Mouse (Mus musculus): ENCODE results near the gene Pex7.
"Not testable (repeated sequence)": the region's sequence is repeated elsewhere in the genome, so short reads cannot be mapped to it uniquely, and the experiment has no call there.

The Pex7 gene

DNA sequence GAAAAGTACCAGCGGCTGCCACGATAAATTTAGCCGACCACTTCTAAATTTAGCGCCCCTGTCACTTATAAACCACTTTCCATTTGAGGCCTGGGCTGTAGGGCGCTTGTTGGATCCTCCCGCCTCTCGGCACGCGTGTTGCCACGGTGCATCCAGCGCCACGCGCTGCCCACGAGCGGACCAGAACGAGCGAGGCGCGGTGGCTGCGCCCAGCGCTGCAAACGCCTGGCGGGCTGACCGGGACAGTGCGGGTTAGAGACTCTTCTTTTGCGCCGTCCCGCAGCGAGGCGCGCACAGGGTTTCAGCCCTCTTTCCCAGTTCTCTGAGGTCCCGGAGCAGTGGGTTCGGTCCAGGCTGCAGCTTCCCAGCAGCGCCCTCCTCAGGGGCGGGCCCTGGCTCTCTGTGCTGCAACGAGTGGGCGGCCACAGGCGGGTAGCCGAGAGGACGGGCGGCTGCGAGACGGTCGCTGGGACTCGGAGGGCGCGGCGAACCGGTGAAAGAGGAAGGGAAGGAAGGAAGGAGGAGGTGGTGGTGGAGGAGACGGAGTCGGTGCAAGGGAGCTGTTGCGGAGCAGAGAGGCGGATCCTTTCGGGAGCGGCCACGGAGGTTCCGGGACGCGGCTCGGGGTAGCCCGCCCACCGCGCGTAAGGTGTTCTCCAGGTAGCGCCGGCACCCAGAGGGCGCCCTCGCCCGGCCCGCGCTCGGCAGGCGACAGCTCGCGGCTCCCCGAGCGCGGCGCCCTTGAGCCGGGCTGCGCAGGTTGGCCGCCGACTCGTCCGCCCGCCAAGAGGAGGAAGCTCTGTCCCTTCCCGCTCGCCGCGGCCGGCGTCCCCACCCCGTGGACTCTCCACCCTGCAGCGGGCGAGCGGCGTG lies 26.3 kb upstream of the Pex7 start:
- peak; percentile 91 for DNase-seq

DNA sequence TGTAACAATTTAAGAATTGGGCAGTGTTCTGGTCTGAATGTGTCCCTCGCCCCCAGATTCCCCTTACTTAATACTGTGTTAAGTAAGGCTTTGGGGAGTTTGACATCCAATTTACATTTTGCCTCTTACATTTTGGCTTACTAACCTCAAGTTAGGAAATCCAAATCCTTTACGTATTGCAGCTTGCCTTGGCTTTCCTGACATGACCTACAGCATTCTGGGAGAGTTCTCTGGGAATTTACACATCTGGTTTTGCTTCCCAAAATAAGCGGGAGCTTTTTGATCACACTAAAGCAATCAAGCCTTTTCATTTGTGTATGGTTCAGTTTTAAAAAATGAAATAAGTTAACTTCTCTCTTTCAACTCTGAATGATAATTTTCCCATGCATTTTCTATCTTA lies 25.5 kb upstream of the Pex7 start:
- DNase-seq = no peak

DNA sequence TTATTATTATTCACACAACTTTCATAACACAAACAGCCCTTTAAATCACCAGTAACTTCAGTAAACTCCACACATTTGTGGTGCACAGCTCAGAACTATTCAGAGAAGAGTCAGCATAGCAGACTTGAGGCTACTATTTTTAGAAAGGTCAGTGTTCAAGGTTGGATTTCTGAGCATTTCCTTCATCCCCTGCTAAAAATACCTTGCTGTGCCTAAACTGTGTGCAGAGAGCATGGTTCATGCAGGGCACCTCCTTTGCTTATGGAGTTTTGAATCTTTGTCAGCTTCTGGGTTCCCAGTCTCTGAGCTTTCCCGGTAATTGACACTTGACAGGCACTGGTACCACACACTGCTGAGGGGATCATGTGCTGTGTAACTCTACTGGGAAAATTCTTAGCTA lies 20.7 kb upstream of the Pex7 start:
- DNase-seq = no peak

DNA sequence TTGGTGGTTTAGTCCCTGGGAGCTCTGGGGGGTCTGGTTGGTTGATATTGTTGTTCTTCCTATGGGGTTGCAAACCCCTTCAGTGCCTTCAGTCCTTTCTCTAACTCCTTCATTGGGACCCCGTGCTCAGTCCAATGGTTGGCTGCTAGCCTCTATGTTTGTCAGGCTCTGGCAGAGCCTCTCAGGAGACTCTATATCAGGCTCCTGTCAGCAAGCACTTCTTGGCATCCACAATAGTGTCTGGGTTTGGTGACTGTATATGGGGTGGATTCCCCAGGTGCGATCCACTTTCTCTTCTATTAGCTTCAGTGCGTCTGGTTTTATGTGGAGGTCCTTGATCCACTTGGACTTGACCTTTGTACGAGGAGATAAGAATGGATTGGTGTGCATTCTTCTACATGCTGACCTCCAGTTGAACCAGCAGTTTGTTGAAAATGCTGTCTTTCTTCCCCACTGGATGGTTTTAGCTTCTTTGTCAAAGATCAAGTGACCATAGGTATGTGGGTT lies 19.0 kb upstream of the Pex7 start:
- not testable (repeated sequence) for DNase-seq

DNA sequence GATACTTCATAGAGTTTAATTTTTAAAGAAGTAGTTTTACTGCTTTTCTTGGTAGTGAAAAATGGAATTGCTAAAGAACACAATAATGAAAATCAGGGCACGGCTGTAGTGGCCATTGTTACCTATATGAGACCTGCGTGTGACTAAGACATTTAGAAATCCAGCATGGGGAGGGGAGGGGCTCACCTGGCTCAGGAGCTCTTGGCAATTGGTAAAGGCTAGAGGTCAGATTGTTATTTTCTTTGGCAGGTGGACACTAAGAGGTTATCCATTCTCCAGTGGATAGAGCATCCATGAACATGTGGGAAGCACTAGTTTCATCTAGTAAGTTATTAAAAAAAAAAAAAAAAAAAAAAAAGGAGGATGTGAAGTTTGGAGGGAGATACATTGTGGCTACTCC lies 16.8 kb upstream of the Pex7 start:
- no peak for DNase-seq

DNA sequence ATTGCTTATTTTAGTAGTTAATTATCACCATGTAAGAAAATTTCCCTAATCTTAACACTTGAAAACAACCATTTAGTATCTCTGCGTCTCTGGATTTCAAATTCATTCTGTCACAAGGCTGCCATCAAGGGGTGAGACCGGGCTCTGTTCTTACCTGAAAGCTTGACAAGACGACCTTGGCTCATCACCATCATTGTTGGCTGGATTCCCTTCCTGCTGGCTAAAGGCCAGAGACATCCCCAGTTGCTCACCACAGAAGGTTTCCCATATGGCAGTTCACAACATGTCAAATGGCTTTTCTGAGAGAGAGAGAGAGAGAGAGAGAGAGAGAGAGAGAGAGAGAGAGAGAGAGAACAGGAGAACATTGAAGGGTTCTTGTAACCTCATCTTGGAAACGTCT lies 14.9 kb upstream of the Pex7 start:
- no peak for DNase-seq

DNA sequence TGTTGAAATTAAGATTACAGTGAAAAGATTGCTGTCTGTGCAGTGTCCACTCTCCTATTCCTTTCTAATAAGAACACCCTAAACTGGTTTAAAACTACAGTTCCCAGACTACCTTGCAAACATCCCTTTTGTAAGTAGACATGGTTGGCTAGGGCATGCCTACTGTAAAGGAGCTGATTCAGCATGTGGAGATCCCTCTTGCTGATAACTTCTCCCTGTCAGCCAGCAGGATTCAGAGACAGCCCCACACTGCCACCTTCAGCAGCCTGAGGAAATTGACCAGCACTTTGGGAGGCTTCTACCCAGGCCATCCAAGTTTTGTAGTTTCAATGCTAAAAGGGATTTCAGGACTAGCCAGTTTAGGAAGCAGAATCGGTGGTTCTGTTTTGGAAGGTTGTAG lies 7.8 kb upstream of the Pex7 start:
- peak; percentile 62 for DNase-seq

DNA sequence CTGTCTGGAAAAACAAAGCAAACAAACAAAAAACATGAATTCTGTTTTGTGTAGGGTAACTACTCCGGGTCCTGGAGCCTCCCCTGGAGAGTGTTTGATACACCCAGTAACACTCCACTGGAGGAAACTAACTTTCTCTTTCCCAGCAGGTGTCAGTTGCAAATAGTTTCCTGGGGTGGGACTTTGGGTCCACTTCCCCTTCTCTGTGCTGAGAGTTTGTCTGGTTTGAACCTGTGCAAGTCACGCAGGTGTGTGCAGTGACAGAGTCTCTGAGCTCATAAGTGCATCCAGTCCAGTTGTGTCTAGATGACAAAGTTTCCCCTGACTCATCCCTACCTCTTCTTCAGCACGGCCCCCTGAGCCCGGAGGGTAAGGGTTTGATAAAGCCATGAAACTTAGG lies 6.3 kb upstream of the Pex7 start:
- DNase-seq = no peak

DNA sequence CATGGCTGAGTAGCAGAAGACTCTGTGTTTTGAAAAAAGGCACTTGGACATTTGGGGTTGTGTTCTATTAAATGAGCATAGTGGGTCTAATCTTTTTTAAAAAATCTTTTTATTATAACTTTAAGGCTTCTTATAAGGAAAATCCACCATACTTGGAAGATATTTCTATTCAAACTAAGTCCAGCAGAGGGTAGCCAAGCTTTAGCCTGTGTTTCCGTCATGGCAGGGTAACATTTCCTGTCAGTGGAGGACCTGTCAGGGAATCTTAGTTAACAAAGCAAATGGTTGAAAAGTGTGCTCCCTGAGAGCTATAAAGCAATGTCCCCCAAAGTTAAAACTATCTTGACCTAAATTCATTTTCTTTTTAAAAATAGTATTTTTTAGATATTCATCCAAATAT lies 4.1 kb upstream of the Pex7 start:
- DNase-seq = no peak

DNA sequence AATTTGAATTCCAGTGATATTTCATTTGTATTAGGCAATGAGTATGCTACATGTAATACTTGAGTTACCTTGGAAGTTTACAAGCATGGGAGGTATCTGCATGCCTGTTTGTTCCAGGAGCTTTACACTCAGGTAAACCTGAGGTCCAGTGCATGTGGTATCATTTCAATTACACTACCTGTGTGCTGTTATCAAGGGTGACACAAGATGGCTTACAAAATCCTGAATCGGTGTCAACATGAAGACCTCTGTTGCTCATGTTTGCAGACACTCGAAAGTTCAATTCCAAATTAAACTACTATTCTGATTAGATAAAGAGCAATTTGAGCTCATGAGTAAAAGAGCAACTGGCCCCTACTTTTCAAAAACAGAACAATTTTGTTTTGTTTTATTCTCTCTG lies 3.0 kb upstream of the Pex7 start:
- DNase-seq = no peak

DNA sequence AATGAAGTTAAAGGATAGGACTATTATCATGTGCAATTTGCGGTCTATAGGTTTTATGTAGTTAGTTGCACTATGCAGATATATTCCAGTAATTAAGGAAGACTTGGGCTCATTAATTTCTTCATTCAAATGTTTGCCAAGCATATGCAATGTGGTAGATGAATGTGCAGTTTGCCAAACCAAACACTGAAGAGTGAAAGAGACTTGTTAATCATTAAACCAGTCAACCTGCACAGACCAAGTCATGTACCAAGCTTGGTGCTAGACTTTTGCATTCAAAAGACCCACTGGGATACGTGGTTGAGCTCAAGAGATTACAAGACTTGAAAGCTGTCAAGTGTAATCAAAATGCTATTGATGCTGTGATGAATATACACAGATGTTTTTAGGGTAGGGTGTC lies 587 bp upstream of the Pex7 start:
- DNase-seq = no peak

DNA sequence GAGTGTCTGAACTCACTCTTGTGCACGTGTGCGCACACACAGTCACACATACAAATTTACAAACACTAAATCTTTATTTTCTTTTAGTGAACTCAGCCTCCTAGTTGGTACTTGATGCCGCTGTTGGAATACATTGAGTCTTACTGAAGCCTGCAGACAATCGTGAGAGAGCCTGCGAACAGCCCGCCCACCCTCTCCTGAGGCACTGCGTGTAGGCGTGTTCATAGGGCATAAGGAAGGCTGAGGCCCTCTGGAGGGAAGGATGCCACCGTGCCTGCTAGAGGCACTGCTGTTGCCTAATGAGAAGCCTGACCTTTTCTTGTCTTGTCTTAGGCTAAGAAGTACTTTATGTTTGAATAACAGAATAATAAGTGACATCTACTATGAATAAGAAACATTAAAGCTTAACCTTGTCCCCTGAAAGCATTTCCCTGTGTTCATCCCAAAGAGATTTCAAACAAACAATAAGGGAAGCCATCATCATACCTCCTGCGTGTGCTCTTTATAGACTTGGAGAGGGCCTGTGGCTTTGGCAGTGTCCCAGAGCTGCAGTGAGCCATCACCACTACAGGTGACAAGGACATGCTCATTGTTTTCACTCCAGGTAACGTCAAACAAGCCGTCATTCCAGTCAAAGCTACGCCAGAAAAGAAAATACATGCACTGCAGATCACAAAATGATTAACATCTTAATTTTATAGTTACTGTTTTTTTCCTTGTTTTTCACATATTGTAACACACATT lies 3.2 kb downstream of the Pex7 start:
- peak; percentile 30 for DNase-seq

DNA sequence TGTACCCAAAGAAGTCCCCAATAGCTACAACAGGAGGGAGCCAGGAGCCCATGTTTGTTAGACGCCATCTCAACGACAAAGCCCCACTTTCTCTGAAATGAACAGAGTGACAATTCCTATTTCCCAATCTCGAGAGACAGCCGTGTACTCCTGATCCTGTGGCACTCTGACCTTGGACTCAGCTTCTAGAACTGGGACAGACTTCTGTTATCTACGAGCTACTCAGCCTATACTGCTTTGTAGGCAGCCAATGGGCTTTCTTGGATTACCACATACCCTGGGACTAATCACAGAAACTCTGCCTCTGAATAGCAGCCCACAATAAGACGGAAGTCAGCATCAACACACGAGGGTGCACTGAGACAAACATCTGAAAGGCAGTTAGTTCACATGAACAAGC lies 5.5 kb downstream of the Pex7 start:
- no peak for DNase-seq

DNA sequence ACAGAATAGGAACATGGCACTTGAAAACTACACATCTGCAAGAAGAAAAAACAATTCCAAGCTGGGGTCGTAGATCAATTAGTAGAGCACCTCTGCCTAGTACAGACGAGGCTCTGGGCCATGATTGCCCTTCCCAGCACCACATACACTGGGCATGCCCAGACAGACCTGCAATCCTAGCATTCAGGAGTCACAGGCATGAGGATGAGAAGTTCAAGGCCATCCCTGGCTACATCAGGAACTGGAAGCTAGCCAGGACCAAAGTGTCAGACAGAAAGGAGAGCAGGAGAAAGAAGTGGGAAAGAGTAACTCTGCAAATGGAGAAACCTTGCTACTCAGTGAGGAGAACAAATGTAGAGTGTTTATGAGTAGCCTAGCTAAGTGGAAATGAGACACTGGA lies 7.3 kb downstream of the Pex7 start:
- DNase-seq = no peak

DNA sequence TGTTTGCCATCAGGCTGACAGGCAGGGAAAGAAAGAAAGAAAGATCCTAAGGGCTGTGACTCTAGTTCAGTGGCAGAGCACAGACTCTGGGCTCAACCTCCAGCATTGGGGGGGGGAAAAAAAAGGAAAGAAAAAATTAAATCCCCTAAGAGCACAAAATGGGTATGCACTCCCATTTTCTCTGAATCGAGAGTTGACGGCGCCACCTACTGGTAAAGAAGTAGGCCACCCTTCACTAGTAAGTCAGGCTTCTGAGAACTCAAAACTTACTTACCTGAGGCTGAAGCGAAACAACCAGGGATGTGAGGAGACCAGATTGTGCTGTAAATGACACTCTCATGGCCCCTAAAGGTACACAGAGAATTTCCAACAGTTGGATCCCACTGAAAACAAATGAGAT lies 13.5 kb downstream of the Pex7 start:
- DNase-seq = peak; percentile 66

DNA sequence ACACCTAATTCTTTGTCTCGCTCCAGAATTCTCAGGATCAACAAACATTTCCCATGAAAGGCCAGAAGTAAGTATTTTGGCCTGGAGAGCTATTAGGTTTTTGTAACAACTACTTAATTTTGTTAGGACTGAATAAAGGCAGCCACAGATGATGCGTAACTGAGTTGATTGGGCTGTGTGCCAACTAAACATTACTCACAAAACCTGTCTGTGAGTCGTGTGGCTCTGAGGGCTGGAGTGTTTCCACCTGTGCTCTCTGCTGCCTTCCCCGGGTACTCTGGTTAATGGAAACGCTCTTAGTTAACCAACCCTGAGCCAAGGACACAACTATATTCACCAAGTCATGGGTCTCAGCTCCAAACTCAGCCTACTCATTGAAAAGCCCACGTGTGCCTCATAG lies 14.3 kb downstream of the Pex7 start:
- DNase-seq = no peak

DNA sequence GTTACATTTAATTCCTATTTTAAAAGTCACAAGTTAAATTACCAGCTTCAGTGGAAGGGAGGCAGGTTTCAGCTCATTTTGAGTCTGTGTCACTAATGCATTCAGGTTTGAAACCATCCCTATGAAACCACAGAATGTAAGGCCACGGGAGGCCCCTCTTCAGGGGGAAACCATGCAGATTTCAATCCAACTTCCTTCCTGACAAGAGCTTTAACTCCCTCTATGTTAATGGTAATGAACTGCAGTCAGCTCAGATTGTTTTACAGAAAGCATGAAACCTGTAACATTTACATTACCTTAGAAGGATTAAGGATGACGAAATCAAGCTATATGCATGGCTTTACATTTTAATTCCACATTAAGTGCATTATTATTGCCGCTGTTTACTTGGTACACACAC lies 15.8 kb downstream of the Pex7 start:
- DNase-seq = no peak

DNA sequence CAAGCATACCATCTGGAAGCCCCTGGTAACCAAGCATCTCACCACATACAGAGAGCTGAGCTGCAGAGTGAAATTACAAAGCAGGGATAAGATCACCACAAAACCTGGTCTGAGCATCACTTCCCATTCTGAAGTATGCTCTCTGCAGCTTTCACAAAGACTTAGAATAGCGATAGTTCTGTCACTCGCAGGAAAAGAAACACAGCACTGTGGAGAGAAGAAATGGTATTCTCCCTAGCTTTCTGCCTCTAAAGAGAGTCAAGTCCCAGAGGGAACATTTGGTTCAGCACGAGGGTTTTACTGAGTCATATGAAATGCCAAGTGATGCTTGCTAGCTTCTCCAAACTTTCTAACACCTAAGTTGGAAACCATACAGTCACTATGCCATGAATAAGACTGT lies 17.6 kb downstream of the Pex7 start:
- no peak for DNase-seq

DNA sequence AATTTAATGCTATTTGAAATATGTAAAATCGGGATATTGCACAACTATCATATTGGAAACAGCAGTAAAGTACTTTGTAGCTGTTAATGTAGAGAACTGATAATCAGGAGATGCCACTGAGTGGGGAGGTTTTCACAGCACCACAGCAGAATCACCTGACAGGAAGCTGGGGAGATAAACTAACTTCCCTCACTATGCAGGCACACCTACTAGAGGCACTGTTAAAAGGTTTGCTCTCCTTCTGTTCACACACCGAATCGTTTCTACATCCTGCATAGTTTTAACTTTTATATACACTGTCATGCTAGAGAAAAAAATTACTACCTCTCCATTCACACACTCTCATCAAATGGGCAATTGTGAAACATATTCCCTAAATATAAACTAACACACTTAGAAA lies 21.2 kb downstream of the Pex7 start:
- DNase-seq = no peak

DNA sequence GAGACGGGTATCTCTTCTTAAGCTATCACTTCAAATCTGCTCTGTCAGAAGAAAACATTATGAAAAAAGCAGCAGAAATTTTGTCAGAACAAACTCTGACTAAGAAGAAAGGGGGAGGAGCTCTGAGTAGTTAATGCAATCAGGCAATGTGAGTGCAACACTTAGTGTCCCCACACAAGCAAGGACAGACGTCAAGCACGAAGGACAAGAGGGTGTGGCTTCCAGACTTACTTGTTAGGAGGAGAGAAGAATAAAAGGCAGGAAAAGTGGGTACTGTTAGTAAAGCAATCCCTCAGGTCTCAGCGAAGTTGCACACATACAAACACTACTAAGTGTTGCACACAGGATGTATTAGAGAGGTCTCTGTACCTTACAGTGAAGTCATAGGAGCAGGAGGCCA lies 23.1 kb downstream of the Pex7 start:
- DNase-seq = no peak

DNA sequence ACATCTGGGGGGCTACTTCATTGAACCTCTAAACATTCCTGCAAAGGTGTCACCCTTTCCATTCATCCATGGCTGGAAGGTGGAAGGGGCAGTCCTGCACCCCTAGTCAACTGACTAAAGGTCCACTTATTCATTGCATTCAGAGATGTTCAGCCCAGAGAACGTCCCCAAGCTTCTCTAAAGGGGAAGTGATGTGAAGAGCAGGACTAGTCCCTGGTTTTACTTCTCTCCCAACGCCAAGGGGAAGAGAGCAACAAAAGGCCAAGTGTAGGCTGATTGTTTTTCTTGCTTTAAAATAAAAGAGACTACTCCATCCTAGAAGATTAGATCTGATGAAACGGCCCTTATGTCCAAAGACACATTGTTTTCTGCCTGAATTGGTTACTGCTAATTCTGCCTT lies 27.1 kb downstream of the Pex7 start:
- DNase-seq = no peak

DNA sequence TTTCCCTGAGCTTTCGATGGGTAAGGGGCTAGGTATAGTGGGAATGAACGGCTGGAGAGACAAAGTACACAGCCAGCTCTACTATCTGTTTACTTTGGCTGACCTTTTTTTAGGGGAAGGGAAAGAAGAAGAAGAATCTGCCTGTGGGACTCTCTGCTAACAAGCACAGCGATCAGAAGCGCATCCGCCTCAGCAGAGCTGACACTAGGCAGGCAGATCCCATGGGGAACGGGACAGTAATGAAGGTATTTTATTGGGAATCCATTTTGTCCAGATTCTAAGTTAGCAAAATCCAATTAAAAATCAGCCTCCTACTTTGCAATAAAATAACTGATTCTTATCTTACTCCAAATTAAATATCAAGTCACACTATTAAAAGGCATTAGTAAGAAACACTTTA lies 28.3 kb downstream of the Pex7 start:
- DNase-seq = no peak

DNA sequence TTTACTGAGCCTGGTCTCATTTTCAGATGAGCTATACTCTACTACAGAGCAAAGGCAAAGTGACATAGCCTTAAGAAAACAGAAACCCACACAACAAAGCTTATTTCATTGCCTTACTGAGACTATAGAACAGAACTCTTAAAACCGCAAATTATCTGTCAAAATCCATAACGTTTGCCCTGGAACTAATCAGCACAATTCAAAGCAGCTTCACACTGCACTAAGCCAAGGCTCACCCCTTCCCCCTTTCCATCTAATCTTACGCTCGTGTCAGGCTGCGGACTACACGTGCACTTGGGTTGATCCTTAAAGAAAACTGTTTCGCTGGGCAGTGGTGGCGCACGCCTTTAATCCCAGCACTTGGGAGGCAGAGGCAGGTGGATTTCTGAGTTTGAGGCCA lies 29.8 kb downstream of the Pex7 start:
- no peak for DNase-seq

DNA sequence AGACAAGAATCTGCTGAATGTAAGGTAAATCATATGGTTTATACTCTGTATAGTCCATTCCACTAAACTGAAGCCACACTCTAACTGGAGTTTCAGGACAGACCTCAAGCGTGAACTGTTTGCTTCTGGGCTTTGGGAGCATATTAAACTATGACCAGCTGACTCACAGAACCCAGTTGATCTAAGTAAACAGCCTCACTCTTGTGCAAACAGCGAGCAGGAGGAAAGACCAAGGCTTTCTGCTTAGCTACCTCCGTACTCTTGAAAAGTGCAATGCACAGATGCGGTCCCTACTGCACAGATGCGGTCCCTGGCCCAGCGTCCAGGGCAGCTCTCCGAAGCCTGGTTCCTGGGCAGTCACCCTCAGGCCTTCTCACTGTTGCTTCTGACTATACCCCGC lies 30.2 kb downstream of the Pex7 start:
- no peak for DNase-seq

DNA sequence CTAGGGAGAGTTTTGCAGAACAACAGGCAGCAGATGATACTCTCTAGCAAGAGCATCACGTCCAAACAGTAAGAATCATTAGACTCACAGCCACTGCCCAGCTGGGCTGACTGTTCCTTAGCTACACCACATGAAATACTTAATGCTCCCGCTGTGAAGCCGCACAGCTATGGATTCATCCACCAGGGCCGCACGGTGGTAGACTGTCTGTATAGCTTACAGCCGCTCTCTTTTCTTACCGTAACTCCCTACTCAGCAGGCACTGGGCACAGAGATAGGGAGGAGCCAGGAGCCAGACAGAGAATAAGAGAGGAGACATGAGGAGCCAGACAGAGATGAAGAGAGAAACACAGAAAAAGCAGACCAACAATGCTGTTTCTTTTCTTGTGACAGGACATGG lies 30.8 kb downstream of the Pex7 start:
- no peak for DNase-seq
